Mouse (Mus musculus): Measurements from ENCODE around the gene Ptprn2. TPM values are rescaled to one million over a fixed set of nuclear protein-coding genes. Genes with fewer than 3 reads are reported as not detected.

Ptprn2 gene
- total and polyA plus RNA-seq, 3 experiments, result 0.17 TPM; not detected in 2

DNA sequence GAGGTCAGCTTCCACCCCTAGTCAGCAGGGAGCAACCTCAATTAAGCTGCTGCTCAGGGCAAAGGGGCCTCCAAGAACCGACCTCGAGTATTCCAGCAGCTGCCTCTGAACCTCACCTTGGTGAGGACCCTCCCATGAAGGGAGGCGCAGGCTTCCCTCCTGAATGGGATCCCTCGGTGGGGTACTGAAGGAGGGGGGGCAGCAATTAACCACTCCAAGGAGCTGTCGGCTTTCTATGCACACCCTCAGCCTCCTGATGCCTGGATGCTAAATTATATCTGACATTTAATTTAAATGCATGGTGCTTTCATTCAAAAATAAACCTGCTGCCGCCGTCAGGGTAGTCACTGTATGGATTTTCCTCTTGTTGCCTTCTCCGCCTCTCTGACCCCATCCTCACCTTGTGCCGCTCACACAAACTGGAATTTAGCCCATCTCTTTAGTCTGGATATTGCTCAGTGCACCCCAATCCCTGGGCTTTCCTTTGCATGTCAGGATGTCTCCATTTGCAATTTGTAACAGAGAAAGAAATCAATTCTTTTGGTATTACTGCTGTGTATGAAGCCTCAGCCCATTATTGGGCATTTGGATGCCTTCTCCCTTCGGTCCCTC lies 629.8 kb downstream of the Ptprn2 start:
- dilution Hi-C loops (cut with MboI; ENCODE audit: extremely low pct_ligation_motif_present, extremely low pct_unique_long_range_greater_than_20kb, low sequenced_read_pairs), result no loop called here
- no peak overlapping the region for H3K4me2 ChIP-seq (ENCODE audit: insufficient read depth, low read depth, poor library complexity, severe bottlenecking)
- no peaks in the 10 kb centered on the region for H3K79me2 ChIP-seq (replicated peaks; ENCODE audit: control insufficient read depth, extremely low read depth, insufficient read depth, poor library complexity, severe bottlenecking)
- no peaks in the 10 kb centered on the region for H3K9me3 ChIP-seq (replicated peaks; ENCODE audit: low read length)
- H3K27ac ChIP-seq (ENCODE audit: insufficient read depth, low read depth), result no peak overlapping the region
- DNase-seq (ENCODE audit: extremely low read depth), result no peak
- H3K9ac ChIP-seq (ENCODE audit: insufficient read depth, low read depth), result no peak overlapping the region
- in situ Hi-C loops (cut with MboI; ENCODE audit: low pct_ligation_motif_present, low pct_unique_long_range_greater_than_20kb, low sequenced_read_pairs), result no loop called here
- no peak for TF ChIP-seq MYC (IDR thresholded peaks at IDR 0.05; ENCODE audit: low read depth, low read length)
- no peak for TF ChIP-seq PAX5 (IDR thresholded peaks at IDR 0.05; ENCODE audit: low read length)
- no peak for TF ChIP-seq MXI1 (IDR thresholded peaks at IDR 0.05; ENCODE audit: low read depth, low read length)
- no peak for TF ChIP-seq ZMIZ1 (IDR thresholded peaks at IDR 0.05; ENCODE audit: low read depth, low read length)
- no peak for TF ChIP-seq KAT2A (IDR thresholded peaks at IDR 0.05; ENCODE audit: insufficient replicate concordance, low read length)
- no peak for TF ChIP-seq RAD21 (IDR thresholded peaks at IDR 0.05; ENCODE audit: low read depth, low read length)
- TF ChIP-seq NELFE (IDR thresholded peaks at IDR 0.05; ENCODE audit: low read depth, low read length), result no peak
- TF ChIP-seq USF2 (conservative IDR thresholded peaks at IDR 0.05; ENCODE audit: low read depth, low read length), result no peak
- TF ChIP-seq SIN3A (IDR thresholded peaks at IDR 0.05; ENCODE audit: low read length), result no peak
- H3K4me1 ChIP-seq (ENCODE audit: control insufficient read depth in 1 of 2, insufficient read depth in 2 of 2), result no peaks in the 10 kb centered on the region
- no peaks in the 10 kb centered on the region for H3K36me3 ChIP-seq (replicated peaks in 1 of 2; ENCODE audit: control insufficient read depth in 1 of 2, insufficient read depth in 1 of 2, low read length in 1 of 2)
- H3K4me3 ChIP-seq (replicated peaks in 1 of 3; ENCODE audit: low read depth in 2 of 3, low read length in 2 of 3, poor library complexity in 1 of 3), result no peak overlapping the region
- H3K27me3 ChIP-seq (replicated peaks), result peaks cover 18% of the 10 kb centered on the region

DNA sequence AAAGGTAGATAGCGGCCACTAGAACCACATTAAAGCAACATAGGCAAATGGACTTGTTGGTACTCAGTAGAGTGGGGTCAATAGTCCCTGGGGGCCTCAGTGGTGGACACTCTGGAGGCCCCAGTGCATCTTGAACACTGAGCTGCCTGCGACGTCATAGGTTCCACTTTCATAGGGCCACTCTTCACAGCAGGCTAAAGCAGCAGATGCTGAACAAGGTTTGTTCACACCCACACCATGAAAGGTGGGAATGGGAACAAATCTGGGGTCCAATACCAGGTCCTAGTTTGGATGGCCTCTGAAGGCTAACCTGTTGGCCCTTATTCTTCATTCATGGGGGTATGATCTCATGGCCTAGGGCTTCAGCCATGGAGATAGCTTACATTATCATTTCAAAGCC lies 641.6 kb downstream of the Ptprn2 start:
- dilution Hi-C loops (cut with MboI; ENCODE audit: extremely low pct_ligation_motif_present, extremely low pct_unique_long_range_greater_than_20kb, low sequenced_read_pairs), result no loop called here

More for the DNA sequence above, 641.6 kb downstream of the Ptprn2 start:
- in situ Hi-C loops (cut with MboI; ENCODE audit: low pct_ligation_motif_present, low pct_unique_long_range_greater_than_20kb, low sequenced_read_pairs), result no loop called here
- Histone ChIP-seq H3K4me2 (ENCODE audit: insufficient read depth, low read depth, poor library complexity, severe bottlenecking) (no peak overlapping the region), H3K27me3 (replicated peaks) (peaks cover 19% of the 10 kb centered on the region), H3K79me2 (replicated peaks; ENCODE audit: control insufficient read depth, extremely low read depth, insufficient read depth, poor library complexity, severe bottlenecking) (no peaks in the 10 kb centered on the region), H3K4me3 (replicated peaks in 1 of 3; ENCODE audit: low read depth in 2 of 3, low read length in 2 of 3, poor library complexity in 1 of 3) (no peak overlapping the region), H3K9me3 (replicated peaks; ENCODE audit: low read length) (no peaks in the 10 kb centered on the region), H3K36me3 (replicated peaks in 1 of 2; ENCODE audit: control insufficient read depth in 1 of 2, insufficient read depth in 1 of 2, low read length in 1 of 2) (no peaks in the 10 kb centered on the region), H3K9ac (ENCODE audit: insufficient read depth, low read depth) (no peak overlapping the region), H3K4me1 (ENCODE audit: control insufficient read depth in 1 of 2, insufficient read depth in 2 of 2) (peaks cover 0 to 3% of the 10 kb centered on the region in 2 experiments; a peak in 1 of 4 replicates), H3K27ac (ENCODE audit: insufficient read depth, low read depth) (no peak overlapping the region)
- TF ChIP-seq SMC3 (IDR thresholded peaks at IDR 0.05; ENCODE audit: low read depth, low read length) (no peak), MAZ (IDR thresholded peaks at IDR 0.05; ENCODE audit: low read depth, low read length) (no peak), HCFC1 (IDR thresholded peaks at IDR 0.05; ENCODE audit: low read depth, low read length) (no peak), ZC3H11A (IDR thresholded peaks at IDR 0.05; ENCODE audit: low read depth, low read length) (no peak), ZMIZ1 (IDR thresholded peaks at IDR 0.05; ENCODE audit: low read depth, low read length) (no peak), CHD2 (IDR thresholded peaks at IDR 0.05; ENCODE audit: low read length) (no peak), ZKSCAN1 (IDR thresholded peaks at IDR 0.05; ENCODE audit: borderline replicate concordance, low read depth, low read length) (no peak), E2F4 (IDR thresholded peaks at IDR 0.05; ENCODE audit: insufficient replicate concordance, low read depth, low read length) (no peak), GABPA (IDR thresholded peaks at IDR 0.05; ENCODE audit: insufficient replicate concordance, low read depth, low read length) (no peak), ETS1 (conservative IDR thresholded peaks at IDR 0.05; ENCODE audit: low read depth, low read length) (no peak), RCOR1 (conservative IDR thresholded peaks at IDR 0.05; ENCODE audit: low read depth, low read length) (no peak), SIN3A (IDR thresholded peaks at IDR 0.05; ENCODE audit: low read length) (no peak), NRF1 (IDR thresholded peaks at IDR 0.05; ENCODE audit: low read depth, low read length) (no peak), JUND (conservative IDR thresholded peaks at IDR 0.05; ENCODE audit: low read depth, low read length) (no peak), USF2 (conservative IDR thresholded peaks at IDR 0.05; ENCODE audit: low read depth, low read length) (no peak), USF1 (IDR thresholded peaks at IDR 0.05; ENCODE audit: low read depth, low read length) (no peak), EP300 (IDR thresholded peaks at IDR 0.05; ENCODE audit: low read length) (no peak), MAFK (IDR thresholded peaks at IDR 0.05; ENCODE audit: insufficient replicate concordance, low read length) (no peak), JUN (IDR thresholded peaks at IDR 0.05; ENCODE audit: insufficient read depth, low read depth, low read length) (no peak), UBTF (IDR thresholded peaks at IDR 0.05; ENCODE audit: low read depth, low read length) (no peak)
- DNase-seq (ENCODE audit: extremely low read depth), result no peak
